Comparison of ENCODE assay signal across 9 mouse cellular contexts in genomic region chr11:101870067-101870765, GRCm38 (mm10). TPM values are rescaled to one million over a fixed set of nuclear protein-coding genes. Genes with fewer than 3 reads are reported as not detected.
DNase-seq lines count a peak whose midpoint lies in the region; ATAC-seq lines count a peak whose summit lies in the region.
"Had no signal": no experiment of that assay in that cellular context is flagged by ENCODE, and none has a peak within 500 bp of the region (broad histone marks: within the 10 kb centered on the region; RNA-seq: fewer than 3 reads in every experiment).

No protein-coding gene starts in this region.

- H3K36me3 ChIP-seq in kidney, embryonic 15.5 days, result no peaks in the 10 kb centered on the region
- H3K36me3 ChIP-seq: neural tube, embryonic 13.5 days had no signal

- no peak overlapping the region for H3K4me3 ChIP-seq in kidney, embryonic 15.5 days (replicated peaks)
- H3K4me3 ChIP-seq: neural tube, embryonic 13.5 days had no signal

- WGBS in kidney, embryonic 15.5 days, result 55% methylated on average over 18 of the region's 18 CpGs

- DNase-seq in kidney, adult 18-20 months, result peak; percentile 32
- DNase-seq in layer of hippocampus, postnatal 10 days (ENCODE audit: low spot score in 2 of 2), result peak; percentile 61 to 68
- DNase-seq in urinary bladder, adult 2 months (ENCODE audit: low spot score), result no peak
- no peak for DNase-seq in gastrocnemius, postnatal 10 days

- ATAC-seq in kidney, embryonic 15.5 days (replicated peaks; ENCODE audit: low FRiP score), result no peak
- peak; percentile 88 for ATAC-seq in common myeloid progenitor, adult 5-6 weeks (replicated peaks; ENCODE audit: low read depth, poor library complexity, severe bottlenecking)
- ATAC-seq in megakaryocyte, adult 5-6 weeks (ENCODE audit: poor library complexity, severe bottlenecking), result peak; percentile 82
- ATAC-seq in megakaryocyte-erythroid progenitor cell, adult 5-6 weeks (replicated peaks; ENCODE audit: low FRiP score, low TSS enrichment, poor library complexity, severe bottlenecking), result no peak

- H3K9ac ChIP-seq in kidney, embryonic 15.5 days, result no peak overlapping the region
- H3K9ac ChIP-seq: neural tube, embryonic 13.5 days had no signal

- no peak overlapping the region for H3K4me2 ChIP-seq in kidney, embryonic 15.5 days
- H3K4me2 ChIP-seq: neural tube, embryonic 13.5 days had no signal

- H3K4me1 ChIP-seq in kidney, embryonic 15.5 days, result peaks cover 43% of the 10 kb centered on the region

- H3K27me3 ChIP-seq in kidney, embryonic 15.5 days, result no peaks in the 10 kb centered on the region
- H3K27me3 ChIP-seq: neural tube, embryonic 13.5 days had no signal

- no peaks in the 10 kb centered on the region for H3K9me3 ChIP-seq in kidney, embryonic 15.5 days (replicated peaks)
- H3K9me3 ChIP-seq: neural tube, embryonic 13.5 days had no signal

- no peak overlapping the region for H3K27ac ChIP-seq in kidney, embryonic 15.5 days
- H3K27ac ChIP-seq: neural tube, embryonic 13.5 days had no signal

RNA-seq across cellular contexts. Expression of gene Meox1, which starts 24.0 kb away (rescaled TPM):
- polyA plus RNA-seq in kidney, embryonic 15.5 days (2015; fragmentation: Nextera tagmentation; extraction: Ambion mirVana), result 13.6 and 15.4 TPM in 2 replicates
- not detected in 2 replicates for total RNA-seq in common myeloid progenitor, adult 5-6 weeks (2017)
- 1 to 10 TPM; 2.9 to 3.6 TPM for total RNA-seq in layer of hippocampus, postnatal 10 days (2021)
- total RNA-seq in megakaryocyte, adult 5-6 weeks (2015), result not detected in 2 replicates
- total RNA-seq in megakaryocyte, adult 5-6 weeks (2017), result 0.15 TPM in 1 of 2 replicates, not detected in the other
- polyA plus RNA-seq in urinary bladder, adult 2 months (2012; rRNA removed), result 2.8 and 2.9 TPM in 2 replicates
- total RNA-seq in megakaryocyte-erythroid progenitor cell, adult 5-6 weeks (2014; fragmentation: Nextera tagmentation), result not detected in 2 replicates
- total RNA-seq in megakaryocyte-erythroid progenitor cell, adult 5-6 weeks (2017), result not detected in 2 replicates
- 10 to 100 TPM; 11.7 to 12.3 TPM for total RNA-seq in gastrocnemius, postnatal 10 days (2021)

Comparison
In these comparisons a context has a peak if more than half of its experiments do, and no peak if none do; other contexts are left out.
1. DNase-seq: peak in kidney, adult 18-20 months (single experiment) and layer of hippocampus, postnatal 10 days (2 of 2); none in urinary bladder, adult 2 months (single experiment) and gastrocnemius, postnatal 10 days (single experiment).
2. ATAC-seq: peak in common myeloid progenitor, adult 5-6 weeks (single experiment) and megakaryocyte, adult 5-6 weeks (single experiment); none in kidney, embryonic 15.5 days (single experiment) and megakaryocyte-erythroid progenitor cell, adult 5-6 weeks (single experiment).